Mouse (Mus musculus) olfactory bulb, adult 2 months (tissue): ENCODE results near the gene Tapt1.

Experiments
- CTCF ChIP-seq: fragments of 200-500 bp; IDR thresholded peaks from 2 replicates; pipeline ENCODE4 v1.5.1; 2012; ENCODE audit warnings: low read depth, mild to moderate bottlenecking, low read length, moderate library complexity; ENCODE audit not compliant: insufficient read depth
- POLR2A ChIP-seq: fragments of 200-500 bp; IDR thresholded peaks from 2 replicates; pipeline ENCODE4 v1.6.1; 2012; ENCODE audit warnings: mild to moderate bottlenecking, low read depth, low read length, moderate library complexity; ENCODE audit not compliant: insufficient read depth

DNA sequence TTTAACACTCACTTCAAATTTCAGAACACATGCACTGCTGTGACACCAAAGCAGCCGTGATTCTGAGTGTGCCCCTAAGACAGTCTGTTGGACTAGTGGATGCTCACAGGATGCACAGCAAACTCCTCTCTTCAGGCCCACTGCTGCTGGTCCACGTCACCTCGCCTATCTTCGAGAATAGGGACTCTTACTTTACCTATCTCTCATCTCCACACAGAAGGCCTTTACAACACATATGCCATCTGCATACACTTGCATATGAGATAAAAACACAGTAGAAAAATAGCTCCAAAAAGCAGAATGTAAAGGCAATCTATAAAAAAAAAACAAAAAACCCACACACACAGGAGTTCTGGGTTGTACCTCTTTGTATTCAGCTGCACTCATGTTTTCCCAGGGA is 19.1 kb downstream of the Tapt1 start:
- TF ChIP-seq POLR2A (no peak), CTCF (no peak)
